Mouse (Mus musculus) lung, adult 18-20 months (tissue): ENCODE results near the gene Cog1.

Experiments used
- DNase-seq, 2 experiments: peaks; one replicate each; pipeline ENCODE4 v3.0.0; 2022; ENCODE audit warnings: mixed read lengths in 2 of 2

Cog1 gene

GRCm38 (mm10) chr11:113667704-113668103 lies 18.7 kb downstream of the Cog1 start:
- DNase-seq = no peak

- no peak for DNase-seq
Observed at GRCm38 (mm10) chr11:113668857-113669256, 19.9 kb downstream of the Cog1 start.

- DNase-seq = no peak
Observed at GRCm38 (mm10) chr11:113669711-113670110, 20.7 kb downstream of the Cog1 start.

- DNase-seq = no peak
Observed at GRCm38 (mm10) chr11:113673614-113674013, 24.6 kb downstream of the Cog1 start.

- DNase-seq = no peak
Observed at GRCm38 (mm10) chr11:113674595-113674994, 25.6 kb downstream of the Cog1 start.

GRCm38 (mm10) chr11:113676847-113677246 lies 27.9 kb downstream of the Cog1 start:
- DNase-seq = no peak

GRCm38 (mm10) chr11:113677378-113677777 lies 28.4 kb downstream of the Cog1 start:
- DNase-seq = no peak

- DNase-seq = peak in 1 of 2 experiments; percentile 24
Observed at GRCm38 (mm10) chr11:113678373-113678772, 29.4 kb downstream of the Cog1 start.

- DNase-seq = no peak
Observed at GRCm38 (mm10) chr11:113680954-113681353, 32.0 kb downstream of the Cog1 start.

- DNase-seq = no peak
Observed at GRCm38 (mm10) chr11:113681979-113682378, 33.0 kb downstream of the Cog1 start.

- DNase-seq = peak; percentile 48 to 58
Observed at GRCm38 (mm10) chr11:113682897-113683626, 34.1 kb downstream of the Cog1 start.

GRCm38 (mm10) chr11:113683627-113683956 lies 34.6 kb downstream of the Cog1 start:
- DNase-seq = no peak

GRCm38 (mm10) chr11:113683957-113684706 lies 35.2 kb downstream of the Cog1 start, which contains the start of the genes Fam104a and D11Wsu47e:
Fam104a (minus strand) TSS chr11:113684155.
D11Wsu47e (plus strand) TSS chr11:113684412.
- DNase-seq = peak; percentile 95 to 97

GRCm38 (mm10) chr11:113684707-113685426 lies 35.9 kb downstream of the Cog1 start:
- DNase-seq = no peak

- DNase-seq = no peak
Observed at GRCm38 (mm10) chr11:113687031-113687430, 38.1 kb downstream of the Cog1 start.

- DNase-seq = no peak
Observed at GRCm38 (mm10) chr11:113690506-113690905, 41.5 kb downstream of the Cog1 start.

- no peak for DNase-seq
Observed at GRCm38 (mm10) chr11:113691318-113691717, 42.3 kb downstream of the Cog1 start.

- no peak for DNase-seq
Observed at GRCm38 (mm10) chr11:113691851-113692250, 42.9 kb downstream of the Cog1 start.

- no peak for DNase-seq
Observed at GRCm38 (mm10) chr11:113697571-113697970, 48.6 kb downstream of the Cog1 start.

GRCm38 (mm10) chr11:113698013-113698545 lies 49.1 kb downstream of the Cog1 start:
- DNase-seq = peak; percentile 60 to 71

GRCm38 (mm10) chr11:113699643-113700042 lies 50.7 kb downstream of the Cog1 start:
- DNase-seq = no peak

- peak; percentile 76 to 78 for DNase-seq
Observed at GRCm38 (mm10) chr11:113703758-113704157, 54.8 kb downstream of the Cog1 start.
